ENCODE assay signal across 8 mouse cellular contexts in the genomic region with DNA sequence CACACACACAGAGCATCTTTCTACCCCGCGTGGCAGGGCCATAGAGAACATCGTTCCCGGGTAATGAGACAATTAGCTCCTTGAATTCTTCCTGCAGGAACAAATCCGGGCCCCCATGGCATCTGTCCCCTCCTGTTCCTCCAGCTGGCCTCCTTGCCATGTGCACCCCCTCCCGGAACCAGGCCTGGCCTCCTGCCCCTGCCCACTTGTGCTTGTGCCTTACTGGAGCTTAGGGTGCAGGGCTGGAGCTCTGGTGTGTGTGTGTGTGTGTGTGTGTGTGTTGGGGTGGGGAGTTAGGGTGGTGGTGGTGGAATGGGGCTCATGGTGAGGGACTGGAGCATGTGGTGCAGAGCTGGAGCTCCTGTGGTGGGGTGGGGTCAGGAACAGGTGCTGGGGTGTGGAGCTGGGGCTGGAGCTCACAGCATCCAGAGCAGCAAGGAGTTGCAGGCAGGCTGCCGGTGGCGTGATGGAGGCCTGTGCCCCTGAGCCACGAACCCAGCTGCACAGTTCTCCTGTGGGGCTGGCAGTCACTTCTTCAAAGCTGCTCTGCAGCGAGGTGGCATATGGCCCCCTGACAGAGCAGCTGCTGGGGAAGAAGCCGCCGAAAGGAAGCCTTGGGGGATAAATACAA. TPM values are rescaled to one million over a fixed set of nuclear protein-coding genes. Genes with fewer than 3 reads are reported as not detected.
DNase-seq lines count a peak whose midpoint lies in the region; ATAC-seq and TF ChIP-seq lines count a peak whose summit lies in the region.
"Had no signal": no experiment of that assay in that cellular context is flagged by ENCODE, and none has a peak within 500 bp of the region (broad histone marks: within the 10 kb centered on the region; RNA-seq: fewer than 3 reads in every experiment).

No protein-coding gene starts in this region.

- peak overlapping the region; percentile 45 for H3K27ac ChIP-seq in hindbrain, postnatal 0 days
- H3K27ac ChIP-seq in midbrain, embryonic 16.5 days (ENCODE audit: low read length), result no peak overlapping the region
- H3K27ac ChIP-seq in liver, embryonic 11.5 days (ENCODE audit: low read depth, low read length), result no peak overlapping the region

- no peak overlapping the region for H3K4me3 ChIP-seq in hindbrain, postnatal 0 days (ENCODE audit: low read length)
- no peak overlapping the region for H3K4me3 ChIP-seq in midbrain, embryonic 16.5 days (ENCODE audit: low read depth, low read length)
- no peak overlapping the region for H3K4me3 ChIP-seq in liver, embryonic 11.5 days (ENCODE audit: low read depth, low read length)
- H3K4me3 ChIP-seq: erythroblast, embryonic 14.5 days had no signal

- H3K36me3 ChIP-seq in hindbrain, postnatal 0 days (ENCODE audit: insufficient read depth, low read length), result no peaks in the 10 kb centered on the region
- H3K36me3 ChIP-seq in midbrain, embryonic 16.5 days (ENCODE audit: control insufficient read depth, insufficient read depth, low read length), result no peaks in the 10 kb centered on the region
- no peaks in the 10 kb centered on the region for H3K36me3 ChIP-seq in liver, embryonic 11.5 days (ENCODE audit: control insufficient read depth, insufficient read depth, low read length)

- no peak overlapping the region for H3K9ac ChIP-seq in hindbrain, postnatal 0 days (replicated peaks; ENCODE audit: low read length)
- no peak overlapping the region for H3K9ac ChIP-seq in midbrain, embryonic 16.5 days (ENCODE audit: low read depth, low read length)
- no peak overlapping the region for H3K9ac ChIP-seq in liver, embryonic 11.5 days (ENCODE audit: low read depth, low read length)

- H3K4me1 ChIP-seq in hindbrain, postnatal 0 days (ENCODE audit: insufficient read depth, low read length), result no peaks in the 10 kb centered on the region
- peaks cover 4% of the 10 kb centered on the region; the same call in 1 of the 2 replicates for H3K4me1 ChIP-seq in midbrain, embryonic 16.5 days (ENCODE audit: control insufficient read depth, insufficient read depth, low read length)
- no peaks in the 10 kb centered on the region for H3K4me1 ChIP-seq in liver, embryonic 11.5 days (replicated peaks; ENCODE audit: control insufficient read depth, insufficient read depth, low read length)

- H3K27me3 ChIP-seq in hindbrain, postnatal 0 days (ENCODE audit: insufficient read depth, low read length), result no peaks in the 10 kb centered on the region
- H3K27me3 ChIP-seq in midbrain, embryonic 16.5 days (ENCODE audit: control insufficient read depth, insufficient read depth, low read depth, low read length), result no peaks in the 10 kb centered on the region
- no peaks in the 10 kb centered on the region; the same call in 1 of the 2 replicates for H3K27me3 ChIP-seq in liver, embryonic 11.5 days (replicated peaks; ENCODE audit: control insufficient read depth, insufficient read depth, low read length)

- 30% methylated on average over 12 of the region's 12 CpGs for WGBS in hindbrain, postnatal 0 days
- WGBS in midbrain, embryonic 16.5 days, result 30% methylated on average over 12 of the region's 12 CpGs
- 67% methylated on average over 11 of the region's 12 CpGs for WGBS in liver, embryonic 11.5 days

- DNase-seq in cerebellum, adult 9-11 months, result peak; percentile 74
- peak; percentile 57 for DNase-seq in hindbrain, postnatal 0 days (ENCODE audit: low spot score)
- DNase-seq in liver, embryonic 11.5 days (ENCODE audit: low spot score), result no peak
- DNase-seq in lung, postnatal 10 days, result no peak
- DNase-seq in ovary, postnatal 14 days (ENCODE audit: low spot score), result no peak

- no peaks in the 10 kb centered on the region for H3K9me3 ChIP-seq in hindbrain, postnatal 0 days (ENCODE audit: low read length)
- H3K9me3 ChIP-seq in midbrain, embryonic 16.5 days (replicated peaks; ENCODE audit: control insufficient read depth, low read length, poor library complexity, severe bottlenecking), result no peaks in the 10 kb centered on the region
- H3K9me3 ChIP-seq in liver, embryonic 11.5 days (ENCODE audit: control insufficient read depth, low read length), result no peaks in the 10 kb centered on the region

- no peak overlapping the region for H3K4me2 ChIP-seq in hindbrain, postnatal 0 days (ENCODE audit: low read depth, low read length)
- 0 out of 2 replicates have a peak overlapping the region, but pooled peaks have one; percentile 6 for H3K4me2 ChIP-seq in midbrain, embryonic 16.5 days (ENCODE audit: low read length)
- H3K4me2 ChIP-seq in liver, embryonic 11.5 days, result no peak overlapping the region

- ATAC-seq in cerebellum, adult (ENCODE audit: insufficient number of reproducible peaks, low FRiP score, low TSS enrichment), result peak; percentile 54
- peak; percentile 75 for ATAC-seq in hindbrain, postnatal 0 days
- peak; percentile 60 for ATAC-seq in midbrain, embryonic 16.5 days
- ATAC-seq in liver, embryonic 11.5 days (replicated peaks; ENCODE audit: low FRiP score), result no peak

- TF ChIP-seq CTCF in hindbrain, postnatal 0 days (IDR thresholded peaks at IDR 0.05; ENCODE audit: low read depth), result no peak

RNA-seq across cellular contexts. Expression of gene Sec61b, which starts 44.2 kb away (rescaled TPM):
- 211 and 228 TPM in 2 replicates for total RNA-seq in hindbrain, postnatal 0 days (2014; rRNA removed)
- 247 and 259 TPM in 2 replicates for polyA plus RNA-seq in hindbrain, postnatal 0 days (2015; fragmentation: Nextera tagmentation; extraction: Ambion mirVana)
- 241 and 246 TPM in 2 replicates for polyA plus RNA-seq in midbrain, embryonic 16.5 days (2015; fragmentation: Nextera tagmentation; extraction: Ambion mirVana)
- 373 and 390 TPM in 2 replicates for polyA plus RNA-seq in liver, embryonic 11.5 days (2014; fragmentation: Nextera tagmentation; extraction: Ambion mirVana)

RNA-seq across cellular contexts. Expression of gene Alg2, which starts 44.5 kb away (rescaled TPM):
- 212 and 217 TPM in 2 replicates for total RNA-seq in hindbrain, postnatal 0 days (2014; rRNA removed)
- polyA plus RNA-seq in hindbrain, postnatal 0 days (2015; fragmentation: Nextera tagmentation; extraction: Ambion mirVana), result 265 and 288 TPM in 2 replicates
- polyA plus RNA-seq in midbrain, embryonic 16.5 days (2015; fragmentation: Nextera tagmentation; extraction: Ambion mirVana), result 341 and 347 TPM in 2 replicates
- 44.5 and 46.3 TPM in 2 replicates for polyA plus RNA-seq in liver, embryonic 11.5 days (2014; fragmentation: Nextera tagmentation; extraction: Ambion mirVana)

Comparison
In these comparisons a context has a peak if more than half of its experiments do, and no peak if none do; other contexts are left out.
1. DNase-seq: peak in cerebellum, adult 9-11 months (single experiment) and hindbrain, postnatal 0 days (single experiment); none in liver, embryonic 11.5 days (single experiment), lung, postnatal 10 days (single experiment) and ovary, postnatal 14 days (single experiment).